Mouse (Mus musculus) fat pad, adult 2 months (tissue): Measurements from ENCODE around the gene Crisp2.

Experiments used
- DNase-seq: peaks from one replicate; pipeline ENCODE4 v3.0.0-alpha.2; 2011; ENCODE audit warnings: low read depth, low spot score; ENCODE audit errors: extremely low read depth

Crisp2 gene

DNA sequence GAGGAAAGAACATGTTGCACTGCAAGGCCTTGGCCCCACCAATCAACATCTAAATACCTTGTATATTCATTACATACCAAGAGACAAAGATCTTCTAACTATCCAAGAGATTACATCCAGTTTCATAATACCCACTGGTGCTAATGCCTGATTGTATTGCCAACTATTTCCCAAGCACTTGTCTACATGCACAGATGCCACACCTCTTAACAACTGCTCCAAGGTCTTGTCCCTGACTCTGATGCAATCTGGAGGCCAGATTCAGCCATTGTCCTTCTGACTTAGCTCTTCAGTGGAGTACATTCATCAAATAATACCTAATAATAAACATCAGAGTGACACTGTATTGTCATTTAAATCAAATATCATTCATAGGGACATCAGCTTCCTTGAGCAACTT, 89.7 kb downstream of the Crisp2 start:
- DNase-seq: peak; percentile 31

DNA sequence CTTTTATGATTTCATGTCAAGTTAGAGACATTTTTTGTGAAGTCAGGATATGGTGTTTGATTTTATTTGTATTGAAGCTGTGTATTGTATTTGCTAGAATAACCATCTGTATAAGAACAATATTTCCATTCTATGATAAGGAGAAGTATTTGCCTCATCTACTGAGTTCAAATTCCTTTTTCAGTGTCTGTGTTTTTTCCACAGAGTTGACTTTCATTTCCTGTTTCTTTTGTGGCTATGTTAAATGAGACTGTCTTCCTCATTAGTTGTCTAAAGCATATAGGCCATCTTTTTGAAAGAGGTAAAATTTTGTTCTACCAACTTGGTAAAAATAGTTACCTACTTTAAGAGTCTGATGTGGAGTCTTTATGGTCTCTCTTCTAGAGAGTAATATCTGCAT, 90.5 kb downstream of the Crisp2 start:
- no peak for DNase-seq
